Mouse (Mus musculus) megakaryocyte, embryonic 14.5 days (primary cell): ENCODE data around the gene 4932438H23Rik.

Source experiments
- FLI1 ChIP-seq: IDR thresholded peaks from 2 replicates; pipeline ENCODE4 v1.6.1; 2012; ENCODE audit warnings: low read length, inconsistent platforms, mixed read lengths
- GATA1 ChIP-seq: IDR thresholded peaks from 3 replicates; pipeline ENCODE4 v1.6.1; 2012; ENCODE audit warnings: mixed read lengths, low read length, inconsistent platforms, borderline replicate concordance

- TF ChIP-seq GATA1, result no peak
- no peak for TF ChIP-seq FLI1
Measured at GRCm38 (mm10) chr16:91107608-91108007, 12.7 kb upstream of the 4932438H23Rik start.
